Comparison of ENCODE assay signal across 12 mouse cellular contexts in the genomic region with DNA sequence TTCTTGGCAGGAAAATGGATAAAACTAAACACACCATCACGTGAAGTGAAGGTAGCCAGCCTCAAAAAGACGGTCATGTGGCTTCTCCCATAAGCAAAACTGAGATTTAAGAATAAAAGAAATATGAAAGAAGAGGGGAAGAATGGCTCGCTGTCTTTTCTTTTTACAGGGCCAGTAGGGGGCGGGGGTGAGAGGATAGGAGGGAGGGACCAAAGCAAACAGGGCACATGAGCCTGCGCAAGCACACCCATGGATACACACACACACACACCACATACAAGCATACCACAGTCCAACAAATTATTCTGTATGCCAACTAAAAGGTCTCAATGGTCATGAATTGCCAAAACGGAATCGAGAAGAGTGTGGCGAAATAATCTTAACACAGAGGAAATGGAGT. TPM values are rescaled to one million over a fixed set of nuclear protein-coding genes. Genes with fewer than 3 reads are reported as not detected.
A peak's percentile ranks its signal among the peaks of the same experiment; 100 is the strongest.
DNase-seq lines count a peak whose midpoint lies in the region; ATAC-seq and TF ChIP-seq lines count a peak whose summit lies in the region.
"Had no signal": no experiment of that assay in that cellular context is flagged by ENCODE, and none has a peak within 500 bp of the region (broad histone marks: within the 10 kb centered on the region; RNA-seq: fewer than 3 reads in every experiment).

No protein-coding gene starts in this region.

- no peak overlapping the region for H3K27ac ChIP-seq in intestine, postnatal 0 days (ENCODE audit: low read depth, low read length)
- no peak overlapping the region for H3K27ac ChIP-seq in intestine, embryonic 15.5 days
- no peak overlapping the region for H3K27ac ChIP-seq in limb, embryonic 10.5 days
- H3K27ac ChIP-seq: liver, embryonic 13.5 days had no signal

- 66% methylated on average over 8 of the region's 8 CpGs for WGBS in intestine, postnatal 0 days
- 61% methylated on average over 8 of the region's 8 CpGs for WGBS in intestine, embryonic 15.5 days
- WGBS in limb, embryonic 10.5 days, result 64% methylated on average over 8 of the region's 8 CpGs

- H3K4me2 ChIP-seq in intestine, postnatal 0 days (replicated peaks; ENCODE audit: low read depth), result no peak overlapping the region
- H3K4me2 ChIP-seq in intestine, embryonic 15.5 days (replicated peaks), result no peak overlapping the region
- H3K4me2 ChIP-seq: liver, embryonic 13.5 days had no signal

- H3K27me3 ChIP-seq in intestine, postnatal 0 days (replicated peaks; ENCODE audit: control insufficient read depth, insufficient read depth, low read length), result no peaks in the 10 kb centered on the region
- H3K27me3 ChIP-seq in intestine, embryonic 15.5 days (replicated peaks), result no peaks in the 10 kb centered on the region
- no peaks in the 10 kb centered on the region for H3K27me3 ChIP-seq in limb, embryonic 10.5 days (ENCODE audit: low read depth, poor library complexity, severe bottlenecking)
- H3K27me3 ChIP-seq: liver, embryonic 13.5 days had no signal

- peak; percentile 61 for TF ChIP-seq CTCF in intestine, postnatal 0 days (IDR thresholded peaks at IDR 0.05; ENCODE audit: low read depth)

- peak; percentile 14 for DNase-seq in 3T3-L1 (ENCODE audit: low read depth, low spot score)
- DNase-seq in spleen, postnatal 4 days (ENCODE audit: low spot score in 2 of 2), result no peak
- no peak for DNase-seq in limb, embryonic 10.5 days (ENCODE audit: low spot score)
- DNase-seq in layer of hippocampus, postnatal 14 days (ENCODE audit: low spot score in 2 of 2), result no peak
- DNase-seq: cerebellum, adult 11-12 months; heart, postnatal 36 days; liver, embryonic 13.5 days had no signal

- no peaks in the 10 kb centered on the region for H3K9me3 ChIP-seq in intestine, postnatal 0 days (ENCODE audit: control insufficient read depth)
- no peaks in the 10 kb centered on the region for H3K9me3 ChIP-seq in intestine, embryonic 15.5 days
- no peaks in the 10 kb centered on the region for H3K9me3 ChIP-seq in limb, embryonic 10.5 days (replicated peaks)
- H3K9me3 ChIP-seq: liver, embryonic 13.5 days had no signal

- H3K36me3 ChIP-seq in intestine, postnatal 0 days (ENCODE audit: control insufficient read depth, insufficient read depth), result no peaks in the 10 kb centered on the region
- no peaks in the 10 kb centered on the region for H3K36me3 ChIP-seq in intestine, embryonic 15.5 days
- H3K36me3 ChIP-seq in limb, embryonic 10.5 days, result peaks cover 9% of the 10 kb centered on the region; the same call in 1 of the 2 replicates
- H3K36me3 ChIP-seq: liver, embryonic 13.5 days had no signal

- ATAC-seq in intestine, postnatal 0 days, result no peak
- ATAC-seq in intestine, embryonic 15.5 days, result no peak
- ATAC-seq in CD4-positive, CD25-positive, alpha-beta regulatory T cell, adult 4 months, result peak; percentile 66
- ATAC-seq in hematopoietic stem cell, adult 5-6 weeks (replicated peaks in 1 of 2; ENCODE audit: insufficient read depth in 1 of 2, low FRiP score in 2 of 2, low TSS enrichment in 1 of 2, low read depth in 1 of 2, poor library complexity in 2 of 2, severe bottlenecking in 2 of 2), result peak; percentile 37 to 47; a peak in 1 of 4 replicates

- no peak overlapping the region for H3K4me3 ChIP-seq in intestine, postnatal 0 days (ENCODE audit: low read depth, low read length)
- H3K4me3 ChIP-seq in intestine, embryonic 15.5 days (replicated peaks), result no peak overlapping the region
- no peak overlapping the region for H3K4me3 ChIP-seq in limb, embryonic 10.5 days
- H3K4me3 ChIP-seq: liver, embryonic 13.5 days; myocyte had no signal

- H3K4me1 ChIP-seq in intestine, postnatal 0 days (replicated peaks; ENCODE audit: control insufficient read depth, insufficient read depth, low read length), result 0 out of 2 replicates have a peak, but pooled peaks cover 2% of the 10 kb centered on the region
- peaks cover 7% of the 10 kb centered on the region; the same call in 1 of the 2 replicates for H3K4me1 ChIP-seq in intestine, embryonic 15.5 days (replicated peaks)
- H3K4me1 ChIP-seq in limb, embryonic 10.5 days, result 0 out of 2 replicates have a peak, but pooled peaks cover 7% of the 10 kb centered on the region

- H3K9ac ChIP-seq in intestine, postnatal 0 days (ENCODE audit: low read depth, low read length), result no peak overlapping the region
- no peak overlapping the region for H3K9ac ChIP-seq in intestine, embryonic 15.5 days
- H3K9ac ChIP-seq: liver, embryonic 13.5 days had no signal

RNA-seq across cellular contexts. Expression of gene Foxn3, which starts 12.8 kb away (rescaled TPM):
- polyA plus RNA-seq in intestine, postnatal 0 days (2015; fragmentation: Nextera tagmentation; extraction: Ambion mirVana), result 41.9 and 48.4 TPM in 2 replicates
- polyA plus RNA-seq in intestine, embryonic 15.5 days (2015; fragmentation: Nextera tagmentation; extraction: Ambion mirVana), result 57.3 and 58.6 TPM in 2 replicates
- 100 to 1,000 TPM; 129 to 166 TPM for polyA plus RNA-seq in CD4-positive, CD25-positive, alpha-beta regulatory T cell, adult 4 months (2017; shearing (Covaris generic))
- 50.9 and 62.3 TPM in 2 replicates for total RNA-seq in hematopoietic stem cell, adult 5-6 weeks (2017)
- polyA plus RNA-seq in limb, embryonic 10.5 days (2016; fragmentation: Nextera tagmentation; extraction: Ambion mirVana), result 57.6 and 68.8 TPM in 2 replicates
- 10 to 100 TPM; 54.8 to 55.8 TPM for total RNA-seq in layer of hippocampus, postnatal 14 days (2021)

Comparison
In these comparisons a context has a peak if more than half of its experiments do, and no peak if none do; other contexts are left out.
1. ATAC-seq: peak in CD4-positive, CD25-positive, alpha-beta regulatory T cell, adult 4 months (single experiment) and hematopoietic stem cell, adult 5-6 weeks (2 of 2); none in intestine, postnatal 0 days (single experiment) and intestine, embryonic 15.5 days (single experiment).